Mouse (Mus musculus): ENCODE measurements at regions not wholly inside any gene's neighbourhood (a gene's known extent, or its start where the extent isn't known, plus 50 kb on each side); places are given as distances from the start of the nearest gene placed in this dataset.
"Not testable (repeated sequence)": the region's sequence is repeated elsewhere in the genome, so short reads cannot be mapped to it uniquely, and the experiment has no call there.

DNA sequence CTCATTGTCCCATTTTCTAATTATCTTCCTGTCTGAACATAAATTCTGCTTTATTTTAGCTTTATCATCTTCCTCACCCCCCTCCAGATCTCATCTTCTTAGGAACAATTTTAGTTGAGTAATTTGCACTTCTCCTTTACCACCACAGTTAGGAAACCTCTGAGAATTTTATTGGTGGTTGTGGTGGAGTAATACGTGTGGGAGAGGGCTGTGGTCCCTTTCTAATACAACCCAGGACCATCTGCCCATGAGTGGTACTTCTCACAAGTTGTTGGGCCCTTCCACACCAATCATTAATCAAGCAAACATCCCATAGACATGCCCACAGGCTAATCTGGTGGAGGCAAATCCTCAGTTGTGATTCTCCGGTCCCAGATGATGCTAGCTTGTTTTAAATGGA lies 306.2 kb upstream of the Olfr1507 start:
- TF ChIP-seq CTCF, POLR2A (IDR thresholded peaks at IDR 0.05; ENCODE audit: extremely low read depth, insufficient read depth, low read length): not testable (repeated sequence)
